Mouse (Mus musculus) liver, embryonic 14.5 days (tissue): Measurements from ENCODE around the gene 1700012B09Rik. TPM values are rescaled to one million over a fixed set of nuclear protein-coding genes. Genes with fewer than 3 reads are reported as not detected.

Experiments
- ATAC-seq: fragments of 200-750 bp; cut with Nextera tagmentation; 2 replicates; pipeline ENCODE4 v1.8.0; 2017; ENCODE audit warnings: moderate number of reproducible peaks, mild to moderate bottlenecking, moderate library complexity; ENCODE audit not compliant: insufficient read depth
- DNase-seq, 3 experiments: peaks; one replicate each; pipeline ENCODE4 v3.0.0-alpha.2; 2012 to 2013; ENCODE audit warnings: low read depth in 3 of 3, low spot score in 3 of 3
- H3K27ac ChIP-seq: fragments of 300-500 bp; sonication (generic); 2 replicates; pipeline ENCODE4 v1.5.1; 2014; ENCODE audit warnings: moderate library complexity, mild to moderate bottlenecking, control low read depth, inconsistent platforms
- H3K27me3 ChIP-seq: fragments of 300-500 bp; sonication (generic); 2 replicates; pipeline ENCODE4 v1.6.1; 2014; ENCODE audit warnings: mild to moderate bottlenecking, low read length, moderate library complexity; ENCODE audit not compliant: control insufficient read depth, insufficient read depth
- H3K36me3 ChIP-seq: fragments of 300-500 bp; sonication (generic); replicated peaks from 2 replicates; pipeline ENCODE4 v1.6.1; 2014; ENCODE audit warnings: low read depth; ENCODE audit not compliant: control insufficient read depth, insufficient read depth
- H3K4me1 ChIP-seq, 2 experiments: fragments of 200-500 bp in 1 of 2; fragments of 300-500 bp in 1 of 2; sonication (generic) in 1 of 2; replicated peaks; 2 replicates each; pipeline ENCODE4 v1.6.1; 2012 to 2014; ENCODE audit warnings: antibody characterized with exemption in 1 of 2, inconsistent platforms in 1 of 2, low read length in 1 of 2; ENCODE audit not compliant: control insufficient read depth in 2 of 2, insufficient read depth in 2 of 2
- H3K4me2 ChIP-seq: fragments of 300-500 bp; sonication (generic); 2 replicates; pipeline ENCODE4 v1.6.1; 2014; ENCODE audit warnings: low read depth, mild to moderate bottlenecking, control low read depth, moderate library complexity
- H3K4me3 ChIP-seq, 2 experiments: fragments of 200-500 bp in 1 of 2; fragments of 300-500 bp in 1 of 2; sonication (generic) in 1 of 2; 2 replicates each; pipeline ENCODE4 v1.5.1; 2012 to 2014; ENCODE audit warnings: low read depth in 2 of 2, low read length in 2 of 2, mild to moderate bottlenecking in 2 of 2, control low read depth in 1 of 2, inconsistent platforms in 1 of 2, moderate library complexity in 1 of 2; ENCODE audit not compliant: insufficient read depth in 1 of 2
- H3K9ac ChIP-seq: fragments of 300-500 bp; sonication (generic); replicated peaks from 2 replicates; pipeline ENCODE4 v1.6.1; 2014; ENCODE audit warnings: mild to moderate bottlenecking, control low read depth, moderate library complexity
- H3K9me3 ChIP-seq: fragments of 300-500 bp; sonication (generic); 2 replicates; pipeline ENCODE4 v1.6.1; 2016; ENCODE audit warnings: low read length, mixed read lengths; ENCODE audit not compliant: control insufficient read depth
- CTCF ChIP-seq: IDR thresholded peaks from 2 replicates; pipeline ENCODE4 v1.5.1; 2016; ENCODE audit warnings: antibody characterized with exemption, low read depth, control low read depth
- EP300 ChIP-seq: IDR thresholded peaks from 2 replicates; pipeline ENCODE4 v1.6.1; 2016; ENCODE audit warnings: antibody characterized with exemption, low read depth
- WGBS: fragments of 180-500 bp; shearing (Covaris S2); extraction: QIAGEN DNeasy Blood & Tissue Kit; methylation state at CpG from one replicate; pipeline ENCODE4 v1.1.7; 2014; ENCODE audit not compliant: insufficient replicate concordance; 5-methylcytosine and 5-hydroxymethylcytosine counted together
- polyA plus RNA-seq, 2 experiments: library from polyadenylated mRNA; depleted of rRNA in 1 of 2; stranded (reverse) in 1 of 2; unstranded in 1 of 2; fragments of >200 nt; fragmentation: Nextera tagmentation in 1 of 2; extraction: Ambion mirVana in 1 of 2; gene quantifications; 2 replicates each; pipeline versions ENCODE4 v1.2.1 to v1.2.3; 2012 to 2014

1700012B09Rik gene
- polyA plus RNA-seq, 2 experiments = not detected

GRCm38 (mm10) chr9:14715258-14715657, 55.6 kb downstream of the 1700012B09Rik start:
- no peaks in the 10 kb centered on the region for H3K9me3 ChIP-seq
- H3K9ac ChIP-seq = no peak overlapping the region
- H3K4me2 ChIP-seq = no peak overlapping the region
- TF ChIP-seq CTCF (no peak), EP300 (no peak)
- DNase-seq (no peak), ATAC-seq (no peak)
- no peaks in the 10 kb centered on the region for H3K27me3 ChIP-seq
- no peak overlapping the region for H3K27ac ChIP-seq
- H3K36me3 ChIP-seq = no peaks in the 10 kb centered on the region
- H3K4me1 ChIP-seq = no peaks in the 10 kb centered on the region
- H3K4me3 ChIP-seq = no peak overlapping the region
- 70% methylated on average over 15 of the region's 15 CpGs for WGBS

- WGBS = 67% methylated on average over 3 of the region's 3 CpGs
- Histone ChIP-seq H3K9ac (no peak overlapping the region), H3K27ac (no peak overlapping the region), H3K4me2 (no peak overlapping the region), H3K4me3 (no peak overlapping the region), H3K36me3 (no peaks in the 10 kb centered on the region), H3K4me1 (no peaks in the 10 kb centered on the region), H3K27me3 (no peaks in the 10 kb centered on the region), H3K9me3 (no peaks in the 10 kb centered on the region)
- DNase-seq (no peak), ATAC-seq (no peak)
- TF ChIP-seq EP300 = no peak
- no peak for TF ChIP-seq CTCF
Measured at GRCm38 (mm10) chr9:14710910-14711309, 59.9 kb downstream of the 1700012B09Rik start.

Other genes starting within 250 kb of the 1700012B09Rik start
- 1.9 and 2.0 TPM in 2 replicates for gene Amotl1, start 126.0 kb downstream of the 1700012B09Rik start, polyA plus RNA-seq (2012; rRNA removed)
- gene Amotl1, start 126.0 kb downstream of the 1700012B09Rik start, polyA plus RNA-seq (2014; fragmentation: Nextera tagmentation; extraction: Ambion mirVana) = 1.7 and 1.8 TPM in 2 replicates
- 0.04 and 0.08 TPM in 2 replicates for gene Piwil4, start 30.3 kb downstream of the 1700012B09Rik start, polyA plus RNA-seq (2012; rRNA removed)
- gene Piwil4, start 30.3 kb downstream of the 1700012B09Rik start, polyA plus RNA-seq (2014; fragmentation: Nextera tagmentation; extraction: Ambion mirVana) = 0.13 TPM in 1 of 2 replicates, not detected in the other
- gene Fut4, start 18.6 kb downstream of the 1700012B09Rik start, polyA plus RNA-seq (2012; rRNA removed) = 0.30 and 0.39 TPM in 2 replicates
- gene Fut4, start 18.6 kb downstream of the 1700012B09Rik start, polyA plus RNA-seq (2014; fragmentation: Nextera tagmentation; extraction: Ambion mirVana) = 0.37 and 0.66 TPM in 2 replicates
- 4.1 and 7.1 TPM in 2 replicates for gene Mre11a, start 13.6 kb upstream of the 1700012B09Rik start, polyA plus RNA-seq (2012; rRNA removed)
- gene Mre11a, start 13.6 kb upstream of the 1700012B09Rik start, polyA plus RNA-seq (2014; fragmentation: Nextera tagmentation; extraction: Ambion mirVana) = 12.9 and 15.2 TPM in 2 replicates
- gene Ankrd49, start 13.8 kb upstream of the 1700012B09Rik start, polyA plus RNA-seq (2012; rRNA removed) = 8.3 and 13.6 TPM in 2 replicates
- 28.4 and 29.5 TPM in 2 replicates for gene Ankrd49, start 13.8 kb upstream of the 1700012B09Rik start, polyA plus RNA-seq (2014; fragmentation: Nextera tagmentation; extraction: Ambion mirVana)
- gene Gpr83, start 89.2 kb upstream of the 1700012B09Rik start, polyA plus RNA-seq (2012; rRNA removed) = not detected in 2 replicates
- not detected in 2 replicates for gene Gpr83, start 89.2 kb upstream of the 1700012B09Rik start, polyA plus RNA-seq (2014; fragmentation: Nextera tagmentation; extraction: Ambion mirVana)
- gene Izumo1r, start 132.9 kb upstream of the 1700012B09Rik start, polyA plus RNA-seq (2012; rRNA removed) = not detected in 2 replicates
- not detected in 2 replicates for gene Izumo1r, start 132.9 kb upstream of the 1700012B09Rik start, polyA plus RNA-seq (2014; fragmentation: Nextera tagmentation; extraction: Ambion mirVana)